Mouse (Mus musculus): ENCODE measurements around the gene Tecpr2.

- TF ChIP-seq GATA1 (IDR thresholded peaks at IDR 0.05; ENCODE audit: borderline replicate concordance, low read length) (no peak), FLI1 (IDR thresholded peaks at IDR 0.05; ENCODE audit: low read length) (no peak)
Observed at GRCm38 (mm10) chr12:110984598-110984997, 95.5 kb downstream of the Tecpr2 start.

Measured in megakaryocyte, embryonic 14.5 days (primary cell).